ENCODE assay signal across 9 mouse cellular contexts in genomic region chr14:14863690-14864356, GRCm38 (mm10).
DNase-seq lines count a peak whose midpoint lies in the region; ATAC-seq lines count a peak whose summit lies in the region.
"Had no signal": no experiment of that assay in that cellular context is flagged by ENCODE, and none has a peak within 500 bp of the region (broad histone marks: within the 10 kb centered on the region; RNA-seq: fewer than 3 reads in every experiment).

No protein-coding gene starts in this region.

- H3K27ac ChIP-seq in forebrain, embryonic 15.5 days (replicated peaks), result no peak overlapping the region
- no peak overlapping the region for H3K27ac ChIP-seq in lung, embryonic 16.5 days (ENCODE audit: low read length)

- no peaks in the 10 kb centered on the region for H3K27me3 ChIP-seq in forebrain, embryonic 15.5 days
- no peaks in the 10 kb centered on the region for H3K27me3 ChIP-seq in lung, embryonic 16.5 days (ENCODE audit: control insufficient read depth, insufficient read depth, low read depth, low read length)

- no peaks in the 10 kb centered on the region for H3K4me1 ChIP-seq in forebrain, embryonic 15.5 days
- H3K4me1 ChIP-seq in lung, embryonic 16.5 days (replicated peaks; ENCODE audit: control insufficient read depth, insufficient read depth, low read length), result 0 out of 2 replicates have a peak, but pooled peaks cover 2% of the 10 kb centered on the region

- no peak overlapping the region for H3K9ac ChIP-seq in forebrain, embryonic 15.5 days (replicated peaks)
- H3K9ac ChIP-seq in lung, embryonic 16.5 days (ENCODE audit: low read length), result no peak overlapping the region

- intact Hi-C loops in heart, postnatal 14 days (cut with DNase I), result loop anchor here (2.0 to 5.0 kb wide), 5 partner anchors 41 to 1333 kb away; partner anchors contain the start of gene Slc4a7

- 18% methylated on average over 7 of the region's 7 CpGs for WGBS in forebrain, embryonic 15.5 days
- WGBS in lung, embryonic 16.5 days, result 22% methylated on average over 7 of the region's 7 CpGs

- peak; percentile 20 for DNase-seq in MEL-GATA-1-ER (ENCODE audit: extremely low read depth, low read depth)
- DNase-seq in cerebellum, adult 11 months, result peak; percentile 79
- peak; percentile 87 to 89 for DNase-seq in heart, postnatal 14 days
- peak; percentile 82 to 87 for DNase-seq in kidney, postnatal 4 days
- DNase-seq in ovary, postnatal 10 days (ENCODE audit: low spot score), result peak; percentile 66
- DNase-seq in thymus, postnatal 25 days, result peak; percentile 71

- ATAC-seq in forebrain, embryonic 15.5 days (replicated peaks), result peak; percentile 89
- ATAC-seq in lung, embryonic 16.5 days (ENCODE audit: low read depth), result peak; percentile 80

- H3K36me3 ChIP-seq in forebrain, embryonic 15.5 days, result no peaks in the 10 kb centered on the region
- H3K36me3 ChIP-seq in lung, embryonic 16.5 days (ENCODE audit: control insufficient read depth, insufficient read depth, low read length), result no peaks in the 10 kb centered on the region

- no peak overlapping the region for H3K4me3 ChIP-seq in forebrain, embryonic 15.5 days
- H3K4me3 ChIP-seq in lung, embryonic 16.5 days (ENCODE audit: low read length), result no peak overlapping the region
- H3K4me3 ChIP-seq: myocyte had no signal

- peak overlapping the region; percentile 15; the same call in 1 of the 2 replicates for H3K4me2 ChIP-seq in forebrain, embryonic 15.5 days (replicated peaks)
- no peak overlapping the region for H3K4me2 ChIP-seq in lung, embryonic 16.5 days (ENCODE audit: low read depth, low read length)

- H3K9me3 ChIP-seq in forebrain, embryonic 15.5 days, result no peaks in the 10 kb centered on the region
- no peaks in the 10 kb centered on the region for H3K9me3 ChIP-seq in lung, embryonic 16.5 days (ENCODE audit: control insufficient read depth, low read length)

Comparison
In these comparisons a context has a peak if more than half of its experiments do, and no peak if none do; other contexts are left out.
1. DNase-seq: peak in every context shown above with its lines; median percentile 88 in heart, postnatal 14 days; 84 in kidney, postnatal 4 days; 79 in cerebellum, adult 11 months; 71 in thymus, postnatal 25 days; 66 in ovary, postnatal 10 days; 20 in MEL-GATA-1-ER.